Mouse (Mus musculus) limb, embryonic 14.5 days (tissue): Measurements from ENCODE around the gene Armt1. TPM values are rescaled to one million over a fixed set of nuclear protein-coding genes. Genes with fewer than 3 reads are reported as not detected.
"Not testable (repeated sequence)": the region's sequence is repeated elsewhere in the genome, so short reads cannot be mapped to it uniquely, and the experiment has no call there.

Source experiments
- ATAC-seq: fragments of 200-750 bp; cut with Nextera tagmentation; 2 replicates; pipeline ENCODE4 v1.8.0; 2017; ENCODE audit warnings: low read depth, moderate number of reproducible peaks, moderate TSS enrichment; ENCODE audit not compliant: low FRiP score
- DNase-seq: peaks from one replicate; pipeline ENCODE4 v3.0.0-alpha.2; 2015; ENCODE audit warnings: low spot score
- H3K27ac ChIP-seq: fragments of 300-500 bp; sonication (generic); replicated peaks from 2 replicates; pipeline ENCODE4 v1.5.1; 2014; ENCODE audit warnings: low read depth, mild to moderate bottlenecking, low read length, moderate library complexity, mixed read lengths
- H3K27me3 ChIP-seq: fragments of 300-500 bp; sonication (generic); 2 replicates; pipeline ENCODE4 v1.6.1; 2014; ENCODE audit warnings: low read length, mixed read lengths; ENCODE audit not compliant: control insufficient read depth, insufficient read depth
- H3K36me3 ChIP-seq: fragments of 300-500 bp; sonication (generic); 2 replicates; pipeline ENCODE4 v1.6.1; 2014; ENCODE audit warnings: mild to moderate bottlenecking, low read length, moderate library complexity, mixed read lengths; ENCODE audit not compliant: control insufficient read depth, insufficient read depth
- H3K4me1 ChIP-seq: fragments of 300-500 bp; sonication (generic); 2 replicates; pipeline ENCODE4 v1.6.1; 2014; ENCODE audit warnings: antibody characterized with exemption, low read length, mixed read lengths; ENCODE audit not compliant: control insufficient read depth, insufficient read depth
- H3K4me2 ChIP-seq: fragments of 300-500 bp; sonication (generic); replicated peaks from 2 replicates; pipeline ENCODE4 v1.6.1; 2014; ENCODE audit warnings: low read depth, mild to moderate bottlenecking, low read length, moderate library complexity; ENCODE audit not compliant: severe bottlenecking
- H3K4me3 ChIP-seq: fragments of 300-500 bp; sonication (generic); replicated peaks from 2 replicates; pipeline ENCODE4 v1.5.1; 2014; ENCODE audit warnings: low read length
- H3K9ac ChIP-seq: fragments of 300-500 bp; sonication (generic); 2 replicates; pipeline ENCODE4 v1.6.1; 2014; ENCODE audit warnings: mild to moderate bottlenecking, low read depth, low read length, moderate library complexity; ENCODE audit not compliant: severe bottlenecking
- H3K9me3 ChIP-seq: fragments of 300-500 bp; sonication (generic); 2 replicates; pipeline ENCODE4 v1.6.1; 2016; ENCODE audit warnings: low read length; ENCODE audit not compliant: control insufficient read depth
- POLR2A ChIP-seq: fragments of 200-500 bp; IDR thresholded peaks from 2 replicates; pipeline ENCODE4 v1.8.0; 2012; ENCODE audit warnings: inconsistent platforms, mild to moderate bottlenecking, moderate library complexity, borderline replicate concordance; ENCODE audit not compliant: insufficient read depth, insufficient read length; ENCODE audit errors: extremely low read depth
- WGBS: fragments of 180-500 bp; shearing (Covaris S2); extraction: QIAGEN DNeasy Blood & Tissue Kit; methylation state at CpG from one replicate; pipeline ENCODE4 v1.1.7; 2014; 5-methylcytosine and 5-hydroxymethylcytosine counted together
- polyA plus RNA-seq, 2 experiments: library from polyadenylated mRNA; depleted of rRNA in 1 of 2; stranded (reverse) in 1 of 2; unstranded in 1 of 2; fragments of >200 nt; fragmentation: Nextera tagmentation in 1 of 2; extraction: Ambion mirVana in 1 of 2; gene quantifications; 2 replicates each; pipeline versions ENCODE4 v1.2.1 to v1.2.3; 2012 to 2014

Gene Armt1
- polyA plus RNA-seq, 2 experiments: 17.3 to 22.0 TPM

DNA sequence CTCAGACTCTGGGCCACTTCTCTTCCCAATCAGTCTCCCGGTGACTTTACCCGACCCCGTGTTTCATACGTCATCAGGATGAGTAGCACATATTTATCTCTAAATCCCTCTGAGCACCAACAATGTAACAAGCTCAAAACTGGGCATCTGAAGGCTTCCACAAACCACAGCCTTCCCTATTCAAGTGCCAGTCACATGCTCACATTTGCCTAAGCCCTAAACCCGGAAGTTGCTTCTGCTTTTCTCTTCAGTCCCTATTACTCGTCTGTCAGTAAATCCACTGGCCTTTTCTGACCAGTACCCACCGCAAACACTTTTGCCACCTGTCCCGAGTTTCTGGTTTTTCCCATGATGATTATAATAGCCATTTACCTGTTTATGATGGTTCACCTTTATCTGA is 1.9 kb upstream of the Armt1 start:
- ATAC-seq (no peak), DNase-seq (no peak)
- no peak overlapping the region for H3K4me3 ChIP-seq
- peaks cover 32% of the 10 kb centered on the region for H3K36me3 ChIP-seq
- H3K27me3 ChIP-seq: no peaks in the 10 kb centered on the region
- peaks cover 10% of the 10 kb centered on the region for H3K4me1 ChIP-seq
- WGBS: 90% methylated on average over 8 of the region's 8 CpGs
- H3K4me2 ChIP-seq: no peak overlapping the region
- H3K9ac ChIP-seq: no peak overlapping the region
- TF ChIP-seq POLR2A: no peak
- H3K9me3 ChIP-seq: no peaks in the 10 kb centered on the region
- no peak overlapping the region for H3K27ac ChIP-seq

GRCm38 (mm10) chr10:4430826-4431225 is 1.4 kb upstream of the Armt1 start:
- no peak for TF ChIP-seq POLR2A
- DNase-seq (no peak), ATAC-seq (no peak)
- Histone ChIP-seq H3K27ac (no peak overlapping the region), H3K4me3 (0 out of 2 replicates have a peak overlapping the region, but pooled peaks have one; percentile 63), H3K36me3 (peaks cover 32% of the 10 kb centered on the region), H3K9ac (peak overlapping the region; percentile 72; the same call in 1 of the 2 replicates), H3K9me3 (no peaks in the 10 kb centered on the region), H3K4me2 (peak overlapping the region; percentile 75; the same call in 1 of the 2 replicates), H3K4me1 (peaks cover 10% of the 10 kb centered on the region), H3K27me3 (no peaks in the 10 kb centered on the region)
- 89% methylated on average over 3 of the region's 3 CpGs for WGBS

- H3K36me3 ChIP-seq: peaks cover 32% of the 10 kb centered on the region
- peaks cover 10% of the 10 kb centered on the region for H3K4me1 ChIP-seq
- H3K9me3 ChIP-seq: no peaks in the 10 kb centered on the region
- 0 out of 2 replicates have a peak, but pooled peaks have one; percentile 1 for ATAC-seq
- DNase-seq: no peak
- H3K9ac ChIP-seq: peak overlapping the region; percentile 72
- TF ChIP-seq POLR2A: no peak
- 0 out of 2 replicates have a peak overlapping the region, but pooled peaks have one; percentile 43 for H3K27ac ChIP-seq
- WGBS: 13% methylated on average over 5 of the region's 5 CpGs
- no peaks in the 10 kb centered on the region for H3K27me3 ChIP-seq
- H3K4me2 ChIP-seq: peak overlapping the region; percentile 75
- H3K4me3 ChIP-seq: peak overlapping the region; percentile 63
These were observed 533 bp upstream of the Armt1 start for GRCm38 (mm10) chr10:4431746-4432122.

DNA sequence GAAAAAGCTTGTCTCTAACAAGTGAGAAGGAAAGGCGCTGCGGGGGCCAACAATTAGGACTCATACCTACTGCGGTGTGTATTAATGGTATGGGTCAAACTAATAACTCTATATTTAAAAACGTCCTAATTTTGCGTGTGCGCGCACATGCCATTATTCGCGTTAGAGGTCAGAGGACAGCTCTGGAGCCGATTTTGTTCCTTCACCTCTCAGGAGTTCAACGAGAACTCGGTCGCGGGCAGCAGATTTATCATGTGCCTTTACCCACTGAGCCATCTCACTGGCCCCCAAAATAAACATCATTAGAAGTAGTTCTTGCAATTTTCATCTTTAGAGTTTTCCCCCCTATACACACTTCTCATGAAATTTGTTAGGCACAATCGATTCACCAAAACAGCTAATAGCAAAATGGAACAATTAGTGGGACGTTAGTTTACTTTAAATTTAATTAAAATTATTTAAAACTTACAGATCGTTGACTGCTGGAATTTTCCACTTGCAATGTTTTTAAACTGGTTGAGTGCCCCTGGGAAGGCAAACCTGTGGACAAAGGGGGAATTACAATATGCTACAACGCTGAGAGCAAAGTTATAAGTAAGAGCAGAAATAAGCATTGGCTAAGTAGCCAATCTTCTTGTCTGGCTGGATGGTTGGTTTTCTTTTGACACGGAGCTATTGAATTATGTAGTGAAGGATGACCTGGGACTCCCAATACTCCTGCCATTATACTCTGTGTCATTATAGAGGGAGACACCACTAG is 909 bp downstream of the Armt1 start:
- Histone ChIP-seq H3K27ac (peak overlapping the region; percentile 76), H3K27me3 (no peaks in the 10 kb centered on the region), H3K4me1 (peaks cover 10% of the 10 kb centered on the region), H3K9me3 (no peaks in the 10 kb centered on the region), H3K4me2 (peak overlapping the region; percentile 58), H3K9ac (peak overlapping the region; percentile 69), H3K36me3 (peaks cover 28% of the 10 kb centered on the region), H3K4me3 (peak overlapping the region; percentile 63)
- ATAC-seq (no peak), DNase-seq (peak; percentile 65)
- 7% methylated on average over 19 of the region's 19 CpGs for WGBS
- no peak for TF ChIP-seq POLR2A

GRCm38 (mm10) chr10:4433871-4434270 is 1.6 kb downstream of the Armt1 start:
- 0 out of 2 replicates have a peak overlapping the region, but pooled peaks have one; percentile 63 for H3K4me3 ChIP-seq
- H3K27ac ChIP-seq, H3K4me2 ChIP-seq, H3K27me3 ChIP-seq, H3K9ac ChIP-seq, H3K9me3 ChIP-seq, DNase-seq, ATAC-seq: not testable (repeated sequence)
- WGBS: 83% methylated on average over 2 of the region's 2 CpGs
- H3K4me1 ChIP-seq: peaks cover 10% of the 10 kb centered on the region
- H3K36me3 ChIP-seq: peaks cover 33% of the 10 kb centered on the region
